Mouse (Mus musculus) kidney, adult 11 months (tissue): ENCODE measurements around the gene BC107364.
"Not testable (repeated sequence)": the region's sequence is repeated elsewhere in the genome, so short reads cannot be mapped to it uniquely, and the experiment has no call there.

Source experiments
- DNase-seq: peaks from one replicate; pipeline ENCODE4 v3.0.0; 2022

The BC107364 gene

GRCm38 (mm10) chr3:96452262-96452661 is at the start of gene BC107364:
TSS of gene BC107364 (minus strand) at chr3:96452306.
- not testable (repeated sequence) for DNase-seq

DNA sequence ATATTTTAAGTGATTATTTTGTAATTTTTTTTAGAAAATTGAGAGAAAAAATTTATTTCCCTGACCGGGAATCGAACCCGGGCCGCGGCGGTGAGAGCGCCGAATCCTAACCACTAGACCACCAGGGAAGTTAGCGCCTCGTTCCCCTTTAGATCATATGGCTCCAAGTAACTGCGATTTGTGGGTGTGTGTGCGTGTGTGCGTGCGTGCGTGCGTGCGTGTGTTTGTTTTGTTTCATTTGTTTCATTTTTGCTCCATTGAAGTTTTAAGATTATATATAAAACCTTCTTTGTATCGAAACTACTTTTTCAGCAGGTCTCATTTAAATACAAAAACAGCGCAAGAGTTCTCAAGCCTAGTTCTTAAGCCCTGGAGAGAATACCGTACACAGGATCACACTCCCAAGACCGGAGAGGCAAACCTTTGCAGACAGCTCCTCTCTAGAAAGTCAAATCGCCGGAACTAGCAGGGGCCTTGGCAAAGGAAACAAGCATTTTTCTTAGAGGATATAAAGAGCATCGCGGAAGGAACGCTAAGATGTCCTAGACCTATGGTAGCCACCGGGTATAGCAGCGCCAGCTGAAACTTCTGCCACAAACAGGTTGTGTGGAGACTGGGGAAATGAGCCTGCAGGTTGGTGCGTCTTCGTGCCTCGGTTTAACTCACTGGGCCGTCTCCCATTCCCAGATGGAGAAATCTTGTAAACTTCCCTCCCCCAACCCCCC is 49.4 kb upstream of the BC107364 start:
- peak; percentile 74 for DNase-seq

- peak; percentile 81 for DNase-seq
Observed at GRCm38 (mm10) chr3:96500691-96501265, 48.7 kb upstream of the BC107364 start.

DNA sequence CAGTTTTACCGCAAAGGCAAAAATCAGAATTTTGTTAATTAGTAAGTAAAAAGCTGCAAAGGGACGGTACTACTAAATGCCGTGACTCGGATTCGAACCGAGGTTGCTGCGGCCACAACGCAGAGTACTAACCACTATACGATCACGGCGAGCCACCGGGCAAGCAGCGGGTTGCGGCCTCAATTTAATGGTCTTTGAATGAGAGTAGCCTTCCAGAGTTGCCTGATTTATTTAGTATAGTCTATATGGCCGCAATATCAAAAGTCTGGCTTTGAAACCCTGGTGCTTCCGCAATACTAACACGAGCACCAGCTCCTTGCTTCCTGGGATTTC is 48.1 kb upstream of the BC107364 start:
- peak; percentile 93 for DNase-seq

DNA sequence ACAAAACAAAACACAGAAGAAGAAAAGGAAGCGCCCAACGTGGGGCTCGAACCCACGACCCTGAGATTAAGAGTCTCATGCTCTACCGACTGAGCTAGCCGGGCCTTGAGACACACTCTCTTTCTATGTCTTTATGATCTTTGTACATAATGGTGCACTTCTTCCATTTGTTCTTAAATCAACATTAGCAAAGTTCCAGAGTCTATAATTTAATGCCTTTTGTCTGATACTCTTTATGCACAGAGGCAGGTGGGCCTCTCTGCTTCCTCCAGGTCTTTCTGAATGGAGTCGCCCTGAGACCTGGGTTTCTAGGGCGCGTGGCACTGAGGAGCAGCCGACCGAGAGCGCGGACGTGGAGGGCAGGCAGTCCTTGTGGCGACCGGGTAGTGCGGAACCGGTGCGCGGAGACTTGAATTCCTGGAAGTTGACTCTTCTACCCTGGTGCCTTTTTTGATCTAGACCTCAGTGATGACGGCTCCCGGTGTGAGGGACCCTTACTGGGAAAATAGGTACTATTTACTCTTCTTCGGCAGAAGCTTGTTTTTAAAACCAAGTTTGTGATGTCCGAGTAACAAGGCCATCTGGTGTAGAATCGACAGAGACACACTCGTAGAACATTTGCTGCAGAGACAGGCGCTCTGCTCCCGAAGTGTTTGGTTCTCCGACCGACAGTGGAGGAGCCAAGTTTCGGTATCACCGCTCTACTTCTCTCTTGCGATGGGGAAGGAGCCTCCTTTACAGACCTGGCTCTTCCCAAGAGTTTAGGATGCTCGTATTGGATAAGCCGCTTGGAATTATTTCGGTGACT is 47.6 kb upstream of the BC107364 start:
- DNase-seq = peak; percentile 75

- no peak for DNase-seq
Observed at GRCm38 (mm10) chr3:96498476-96499245, 46.6 kb upstream of the BC107364 start.

DNA sequence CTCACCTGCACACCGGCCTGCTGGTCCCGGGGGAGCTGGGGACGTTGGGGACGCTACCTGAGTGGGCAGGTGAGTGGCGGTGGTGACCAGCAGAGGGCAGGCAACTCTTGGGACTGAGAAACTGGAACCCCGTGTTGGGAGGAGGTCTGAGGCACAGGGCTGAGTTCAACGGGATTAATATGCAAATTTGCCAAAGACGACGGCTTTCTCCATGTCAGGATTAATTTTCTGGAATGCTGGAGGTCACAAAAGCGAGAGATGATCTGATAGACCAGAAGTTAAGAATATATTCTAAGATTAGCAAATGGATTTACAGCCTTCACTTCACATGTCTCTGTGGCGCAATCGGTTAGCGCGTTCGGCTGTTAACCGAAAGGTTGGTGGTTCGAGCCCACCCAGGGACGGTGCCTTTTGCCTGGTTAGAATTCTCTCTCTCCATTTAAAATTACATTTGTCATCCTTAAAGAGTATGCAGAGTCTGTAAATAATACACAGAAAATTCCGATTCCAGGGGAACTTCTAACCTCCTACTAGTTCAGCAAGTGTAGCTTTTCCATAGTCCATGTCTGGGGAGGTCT is 45.4 kb upstream of the BC107364 start:
- peak; percentile 76 for DNase-seq

GRCm38 (mm10) chr3:96496620-96497275 is 44.6 kb upstream of the BC107364 start:
- not testable (repeated sequence) for DNase-seq

- DNase-seq = no peak
Observed at GRCm38 (mm10) chr3:96496216-96496615, 44.1 kb upstream of the BC107364 start.

DNA sequence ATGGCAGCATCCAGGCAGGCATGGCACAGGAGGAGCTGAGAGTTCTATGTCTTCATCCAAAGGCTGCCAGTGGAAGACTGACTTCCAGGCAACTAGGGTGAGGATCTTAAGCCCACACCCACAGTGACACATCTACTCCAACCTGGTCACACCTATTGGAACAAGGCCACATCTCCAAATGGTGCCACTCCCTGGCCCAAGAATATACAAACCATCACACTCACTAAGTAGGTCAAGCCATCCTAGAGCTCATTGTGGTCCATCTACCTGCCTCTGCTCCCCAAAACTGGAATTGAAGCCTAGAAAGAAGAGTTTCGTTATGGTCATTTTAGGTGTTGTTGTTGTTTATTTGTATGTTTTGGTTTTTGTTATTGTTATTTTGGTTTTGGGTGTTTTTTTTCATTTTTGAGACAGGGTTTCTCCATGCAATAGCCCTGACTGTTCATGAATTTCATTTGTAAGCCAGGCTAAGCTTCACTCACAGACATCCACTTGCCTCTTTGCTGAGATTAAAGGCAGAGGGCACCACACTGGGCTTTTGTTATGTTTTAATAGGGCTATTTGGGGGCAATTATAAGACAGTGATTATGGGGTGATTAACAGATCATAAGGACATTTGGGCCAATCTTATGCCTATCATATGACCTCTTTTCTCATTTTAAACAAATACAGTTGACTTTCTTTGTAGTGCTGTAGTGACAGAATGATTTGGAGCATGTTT is 43.5 kb upstream of the BC107364 start:
- DNase-seq = no peak

- no peak for DNase-seq
Observed at GRCm38 (mm10) chr3:96494912-96495311, 42.8 kb upstream of the BC107364 start.

DNA sequence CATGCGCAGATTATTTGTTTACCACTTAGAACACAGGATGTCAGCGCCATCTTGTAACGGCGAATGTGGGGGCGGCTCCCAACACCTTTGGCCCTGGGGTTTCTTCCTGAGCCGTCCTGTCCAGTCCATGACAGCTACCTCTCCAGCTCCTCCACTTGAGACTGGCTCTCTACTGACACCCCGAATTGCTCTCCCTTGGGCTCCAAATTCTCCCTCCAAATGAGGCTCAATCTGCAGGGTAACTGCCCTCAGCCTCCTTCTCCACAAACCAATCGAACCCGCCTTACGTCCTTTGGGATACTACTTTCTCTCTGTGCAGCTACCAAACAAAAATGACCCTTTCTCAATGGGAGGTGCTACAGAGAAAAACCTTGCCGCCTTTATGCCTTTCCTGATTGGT is 42.4 kb upstream of the BC107364 start:
- DNase-seq = not testable (repeated sequence)

GRCm38 (mm10) chr3:96489636-96490035 is 37.5 kb upstream of the BC107364 start:
- DNase-seq = not testable (repeated sequence)

DNA sequence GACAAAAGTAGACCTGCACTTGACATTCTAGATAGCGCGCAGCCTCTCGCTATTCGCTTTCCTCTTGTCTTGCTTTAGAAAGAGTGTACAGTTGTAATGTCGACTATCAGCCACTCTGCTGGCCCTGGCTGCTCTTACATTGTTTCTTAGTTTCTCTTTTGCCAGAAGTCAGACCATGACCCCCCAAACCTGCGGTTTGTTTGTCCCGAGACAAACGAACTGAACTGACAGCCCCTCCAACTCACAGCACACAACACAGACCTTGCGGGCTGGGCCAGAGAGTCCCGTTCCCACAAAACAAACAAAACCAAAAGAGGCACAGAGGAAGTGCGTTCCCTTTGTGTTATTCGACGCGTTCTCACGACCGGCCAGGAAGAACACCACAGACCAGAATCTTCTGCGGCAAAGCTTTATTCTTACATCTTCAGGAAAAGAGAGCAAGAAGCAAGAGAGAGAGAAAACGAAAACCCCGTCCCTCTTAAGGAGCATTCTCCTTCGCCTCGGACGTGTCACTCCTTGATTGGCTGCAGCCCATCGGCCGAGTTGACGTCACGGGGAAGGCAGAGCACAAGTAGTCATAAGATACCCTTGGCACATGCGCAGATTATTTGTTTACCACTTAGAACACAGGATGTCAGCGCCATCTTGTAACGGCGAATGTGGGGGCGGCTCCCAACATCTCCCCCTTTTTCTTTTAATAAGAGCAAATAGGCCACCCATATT is 37.0 kb upstream of the BC107364 start:
- DNase-seq = not testable (repeated sequence)

DNA sequence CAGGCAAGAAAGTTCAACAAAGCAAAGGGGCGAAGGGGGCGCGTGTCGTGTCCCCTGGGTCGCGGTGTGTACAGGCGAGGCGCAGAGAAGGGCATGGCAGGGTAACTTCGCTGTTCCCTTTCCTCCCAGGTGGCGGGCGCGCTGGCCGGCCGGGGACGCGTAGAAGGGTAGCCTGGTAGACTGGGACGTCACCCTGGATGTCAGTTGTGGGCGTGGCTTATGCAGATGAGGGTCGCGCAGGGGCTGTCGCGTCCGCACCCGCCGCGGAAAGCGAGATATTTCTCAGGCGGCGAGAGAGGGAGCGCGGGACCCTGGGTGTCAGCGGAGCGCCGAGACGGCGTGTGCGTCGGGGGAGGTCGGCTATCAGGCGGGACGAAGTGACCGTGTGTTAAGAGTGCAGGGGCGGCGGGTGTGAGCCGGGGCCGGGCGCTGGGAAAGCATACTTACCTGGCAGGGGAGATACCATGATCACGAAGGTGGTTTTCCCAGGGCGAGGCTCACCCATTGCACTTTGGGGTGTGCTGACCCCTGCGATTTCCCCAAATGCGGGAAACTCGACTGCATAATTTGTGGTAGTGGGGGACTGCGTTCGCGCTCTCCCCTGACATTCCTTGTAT is 36.3 kb upstream of the BC107364 start:
- not testable (repeated sequence) for DNase-seq

GRCm38 (mm10) chr3:96487596-96488289 is 35.6 kb upstream of the BC107364 start:
- no peak for DNase-seq

- DNase-seq = not testable (repeated sequence)
Observed at GRCm38 (mm10) chr3:96486828-96487559, 34.9 kb upstream of the BC107364 start.

DNA sequence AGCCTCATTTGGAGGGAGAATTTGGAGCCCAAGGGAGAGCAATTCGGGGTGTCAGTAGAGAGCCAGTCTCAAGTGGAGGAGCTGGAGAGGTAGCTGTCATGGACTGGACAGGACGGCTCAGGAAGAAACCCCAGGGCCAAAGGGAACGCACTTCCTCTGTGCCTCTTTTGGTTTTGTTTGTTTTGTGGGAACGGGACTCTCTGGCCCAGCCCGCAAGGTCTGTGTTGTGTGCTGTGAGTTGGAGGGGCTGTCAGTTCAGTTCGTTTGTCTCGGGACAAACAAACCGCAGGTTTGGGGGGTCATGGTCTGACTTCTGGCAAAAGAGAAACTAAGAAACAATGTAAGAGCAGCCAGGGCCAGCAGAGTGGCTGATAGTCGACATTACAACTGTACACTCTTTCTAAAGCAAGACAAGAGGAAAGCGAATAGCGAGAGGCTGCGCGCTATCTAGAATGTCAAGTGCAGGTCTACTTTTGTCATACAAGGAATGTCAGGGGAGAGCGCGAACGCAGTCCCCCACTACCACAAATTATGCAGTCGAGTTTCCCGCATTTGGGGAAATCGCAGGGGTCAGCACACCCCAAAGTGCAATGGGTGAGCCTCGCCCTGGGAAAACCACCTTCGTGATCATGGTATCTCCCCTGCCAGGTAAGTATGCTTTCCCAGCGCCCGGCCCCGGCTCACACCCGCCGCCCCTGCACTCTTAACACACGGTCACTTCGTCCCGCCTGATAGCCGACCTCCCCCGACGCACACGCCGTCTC is 34.1 kb upstream of the BC107364 start:
- not testable (repeated sequence) for DNase-seq
